Mouse (Mus musculus) yolk sac, embryonic 10.5 days (tissue): ENCODE data around the gene Rpl11.
"Not testable (repeated sequence)": the region's sequence is repeated elsewhere in the genome, so short reads cannot be mapped to it uniquely, and the experiment has no call there.

Source experiments
- DNase-seq: peaks from one replicate; pipeline ENCODE4 v3.0.0-alpha.2; 2017; ENCODE audit warnings: low spot score

Gene Rpl11

DNA sequence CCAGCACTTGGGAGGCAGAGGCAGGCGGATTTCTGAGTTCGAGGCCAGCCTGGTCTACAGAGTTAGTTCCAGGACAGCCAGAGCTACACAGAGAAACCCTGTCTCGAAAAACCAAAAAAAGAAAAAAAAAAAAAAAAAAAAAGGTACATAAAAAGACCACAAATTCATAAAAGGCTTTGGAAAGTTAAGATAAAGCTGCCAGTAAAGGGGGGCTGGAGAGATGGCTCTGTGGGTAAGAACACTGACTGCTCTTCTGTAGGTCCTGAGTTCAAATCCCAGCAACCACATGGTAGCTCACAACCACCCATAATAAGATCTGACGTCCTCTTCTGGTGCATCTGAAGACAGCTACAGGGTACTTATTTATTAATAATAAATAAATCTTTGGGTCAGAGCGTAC lies 73.0 kb downstream of the Rpl11 start:
- not testable (repeated sequence) for DNase-seq
